Mouse (Mus musculus): ENCODE measurements at regions not wholly inside any gene's neighbourhood (a gene's known extent, or its start where the extent isn't known, plus 50 kb on each side); places are given as distances from the start of the nearest gene placed in this dataset.
A peak's percentile ranks its signal among the peaks of the same experiment; 100 is the strongest.

- no peak for DNase-seq
These were observed 425.5 kb downstream of the 1810013L24Rik start for GRCm38 (mm10) chr16:9255351-9255750.

GRCm38 (mm10) chr16:9260966-9261365, 431.1 kb downstream of the 1810013L24Rik start:
- DNase-seq = no peak

- DNase-seq = no peak
These were observed 434.8 kb downstream of the 1810013L24Rik start for GRCm38 (mm10) chr16:9264554-9265145.

DNA sequence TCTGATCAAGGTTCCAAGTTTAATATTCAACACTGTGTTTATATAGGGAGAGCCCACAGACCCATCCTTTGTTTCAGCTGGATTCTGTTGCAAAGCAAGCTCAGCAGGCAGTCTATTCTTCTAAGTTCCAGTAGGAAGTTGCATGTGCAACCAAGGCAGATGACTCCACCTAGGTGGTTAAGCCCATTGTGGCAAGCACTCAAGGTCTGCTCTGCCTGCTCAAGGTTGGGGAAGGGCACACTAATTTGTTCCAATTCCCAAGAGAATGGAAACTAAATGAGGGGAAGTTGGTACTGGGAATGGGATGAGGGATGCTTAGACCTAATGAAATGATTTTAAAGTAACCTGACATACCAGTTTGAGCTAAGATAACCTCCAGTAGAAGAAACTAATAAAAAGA, 437.3 kb downstream of the 1810013L24Rik start:
- no peak for DNase-seq

GRCm38 (mm10) chr16:9270099-9270498, 440.2 kb downstream of the 1810013L24Rik start:
- no peak for DNase-seq

- DNase-seq = no peak
These were observed 440.8 kb downstream of the 1810013L24Rik start for GRCm38 (mm10) chr16:9270671-9271070.

- DNase-seq = no peak
These were observed 443.9 kb downstream of the 1810013L24Rik start for GRCm38 (mm10) chr16:9273751-9274300.

GRCm38 (mm10) chr16:9274583-9275100, 444.7 kb downstream of the 1810013L24Rik start:
- no peak for DNase-seq

GRCm38 (mm10) chr16:9275426-9275825, 445.5 kb downstream of the 1810013L24Rik start:
- DNase-seq = no peak

DNA sequence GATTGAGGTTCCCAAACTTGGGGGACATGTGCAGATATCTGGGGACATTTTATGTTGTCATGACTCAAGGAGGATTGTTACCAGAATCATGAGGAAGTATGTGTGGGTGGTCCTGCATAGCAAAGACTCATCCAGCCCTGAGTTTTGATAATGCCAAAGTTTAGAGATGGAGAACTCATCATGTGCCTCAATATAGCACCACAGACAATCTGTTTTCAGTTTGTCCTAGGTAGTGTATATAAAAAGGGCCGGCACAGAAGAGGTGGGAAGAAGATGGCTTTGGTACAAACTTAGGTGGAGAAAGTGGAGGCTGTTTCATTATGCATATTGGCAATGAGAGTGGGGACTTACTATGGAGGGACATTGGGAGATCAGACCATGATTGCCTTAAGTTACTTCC, 447.2 kb downstream of the 1810013L24Rik start:
- no peak for DNase-seq

GRCm38 (mm10) chr16:9279726-9280125, 449.8 kb downstream of the 1810013L24Rik start:
- no peak for DNase-seq

GRCm38 (mm10) chr16:9280431-9280830, 450.5 kb downstream of the 1810013L24Rik start:
- no peak for DNase-seq

DNA sequence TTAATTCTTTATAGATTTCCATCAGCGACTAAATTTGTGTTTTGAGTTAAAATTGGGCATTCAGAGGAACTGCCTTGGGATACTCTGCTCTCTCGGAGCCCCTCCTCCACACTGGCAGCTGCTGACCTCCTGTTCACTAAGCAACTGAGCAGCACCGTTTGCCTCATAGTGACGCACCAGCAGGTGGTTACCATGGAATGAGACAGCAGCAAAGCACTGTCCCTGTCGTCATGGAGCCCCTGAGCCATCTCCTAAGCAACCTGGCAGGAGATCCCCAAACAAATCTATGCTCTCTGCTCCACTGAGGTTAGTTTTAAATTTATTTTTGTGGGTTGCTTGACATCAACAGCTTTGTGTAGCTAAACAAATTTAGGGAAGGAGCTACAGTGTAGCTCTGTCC, 451.0 kb downstream of the 1810013L24Rik start:
- DNase-seq = peak; percentile 51

DNA sequence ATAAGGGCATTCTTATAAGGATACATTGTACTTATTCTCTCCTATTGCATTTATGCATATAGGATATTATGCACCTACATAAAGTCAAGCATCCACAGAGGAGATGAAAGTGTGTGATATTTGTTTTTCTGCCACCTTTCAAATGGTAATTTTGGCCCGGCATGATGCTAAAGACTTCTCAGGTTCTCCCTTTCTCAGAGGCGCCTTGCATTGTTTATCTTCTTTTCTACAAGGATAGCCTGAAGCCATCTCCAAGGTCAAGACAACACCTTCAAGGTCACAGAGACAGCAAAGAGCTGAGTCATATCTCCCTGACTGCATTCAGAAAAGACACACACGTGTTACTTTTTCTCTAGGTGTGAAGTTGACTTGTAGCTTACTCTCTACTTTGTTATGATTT, 454.5 kb downstream of the 1810013L24Rik start:
- no peak for DNase-seq

- no peak for DNase-seq
These were observed 456.0 kb downstream of the 1810013L24Rik start for GRCm38 (mm10) chr16:9285921-9286320.

DNA sequence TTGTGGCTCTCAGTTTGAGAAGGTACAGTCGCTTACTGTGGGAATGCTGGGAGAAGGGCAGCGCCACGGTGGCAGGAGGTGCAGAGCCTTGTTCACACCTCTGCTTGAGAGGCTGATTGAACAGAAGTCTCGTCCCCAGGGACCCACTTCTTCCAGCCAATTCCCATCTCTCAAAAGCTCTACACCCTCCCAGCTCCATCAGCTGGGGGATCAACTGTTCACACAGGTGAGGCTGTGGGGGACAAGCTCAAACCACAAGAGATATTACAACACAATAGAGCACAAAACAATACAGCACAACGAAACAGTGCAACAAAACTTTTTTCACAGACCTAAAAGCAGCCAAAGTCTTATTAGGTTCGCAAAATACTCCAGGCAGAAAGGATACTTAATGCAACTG, 457.7 kb downstream of the 1810013L24Rik start:
- DNase-seq = no peak

- peak; percentile 35 for DNase-seq
These were observed 461.6 kb downstream of the 1810013L24Rik start for GRCm38 (mm10) chr16:9291356-9292020.

DNA sequence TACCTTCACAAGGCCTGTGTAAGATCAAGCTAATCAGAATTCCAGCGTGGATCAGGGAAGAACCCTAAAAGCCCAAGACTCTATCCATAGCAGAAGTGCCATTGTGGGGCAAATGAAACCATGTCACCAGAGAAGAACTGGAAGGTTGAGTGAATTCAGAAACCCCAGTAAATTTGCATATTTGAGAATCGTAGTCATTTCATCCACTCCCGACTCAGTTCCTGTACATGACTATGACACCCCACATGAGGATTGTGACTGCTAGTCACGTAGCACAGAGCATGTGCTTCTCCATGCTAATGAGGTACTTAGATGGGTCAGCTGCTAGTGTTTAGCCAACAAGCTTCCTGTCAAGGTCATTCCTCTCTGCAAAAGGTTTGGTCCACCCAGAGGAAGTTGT, 473.2 kb downstream of the 1810013L24Rik start:
- no peak for DNase-seq

- no peak for DNase-seq
These were observed 474.2 kb downstream of the 1810013L24Rik start for GRCm38 (mm10) chr16:9304079-9304478.

GRCm38 (mm10) chr16:9310744-9311143, 480.8 kb downstream of the 1810013L24Rik start:
- peak; percentile 13 for DNase-seq

DNA sequence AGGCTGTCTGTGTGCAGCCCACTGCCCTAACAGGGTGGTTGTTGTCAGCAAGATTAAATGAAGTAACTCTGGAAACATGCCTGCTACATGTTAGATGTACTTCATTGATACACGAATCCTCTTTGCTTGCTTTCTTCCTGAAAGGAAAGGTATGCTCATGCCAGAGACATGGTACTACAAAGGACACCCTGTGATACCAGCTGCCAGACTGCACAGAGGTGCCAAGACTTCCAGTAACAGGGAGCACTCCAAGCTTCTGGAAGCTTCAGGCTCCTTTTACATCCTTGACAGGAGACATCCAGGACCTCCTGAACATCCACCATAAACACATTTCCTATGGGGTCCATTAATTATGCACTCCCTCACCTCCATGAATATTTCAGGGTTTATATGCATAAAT, 505.7 kb downstream of the 1810013L24Rik start:
- DNase-seq = no peak

GRCm38 (mm10) chr16:9336063-9336462, 506.2 kb downstream of the 1810013L24Rik start:
- no peak for DNase-seq

DNA sequence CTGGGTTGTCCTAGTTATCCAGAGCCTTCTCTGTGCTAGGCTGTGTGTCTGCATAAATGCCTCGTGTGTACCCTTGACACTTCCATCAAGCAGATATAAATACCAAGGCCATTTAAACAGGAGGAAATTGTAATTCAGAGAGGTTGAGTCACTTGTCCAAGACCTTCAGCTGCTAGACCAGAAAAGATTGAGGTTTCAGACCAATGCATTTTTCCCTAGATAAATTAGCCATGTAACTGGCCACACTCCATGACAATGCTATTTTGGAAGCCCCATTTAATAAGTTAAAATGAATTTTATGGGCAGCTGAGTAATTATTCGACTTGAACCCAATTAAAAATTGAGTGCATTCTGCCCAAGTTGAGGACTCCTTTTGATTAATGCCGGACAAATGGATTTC, 509.6 kb downstream of the 1810013L24Rik start:
- no peak for DNase-seq

DNA sequence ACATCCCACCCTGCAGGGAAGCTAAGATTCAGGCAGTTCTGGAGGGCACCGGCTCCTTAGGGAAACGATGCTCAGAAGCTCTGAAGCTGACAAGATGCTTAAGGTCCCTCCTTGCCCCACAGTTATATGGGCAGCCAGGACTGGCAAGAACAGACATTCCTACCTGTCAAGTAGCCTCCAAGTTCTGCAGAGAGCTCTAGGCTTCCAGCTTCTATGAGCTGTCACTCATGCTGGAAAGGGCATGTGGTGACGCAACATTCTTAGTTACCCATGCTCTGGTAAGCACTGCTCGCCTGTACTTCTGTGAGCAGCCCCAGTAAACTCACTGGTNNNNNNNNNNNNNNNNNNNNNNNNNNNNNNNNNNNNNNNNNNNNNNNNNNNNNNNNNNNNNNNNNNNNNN, 511.3 kb downstream of the 1810013L24Rik start:
- no peak for DNase-seq

Data from adrenal gland, postnatal 10 days (tissue).